Mouse (Mus musculus): ENCODE results near the gene Usp11.

DNA sequence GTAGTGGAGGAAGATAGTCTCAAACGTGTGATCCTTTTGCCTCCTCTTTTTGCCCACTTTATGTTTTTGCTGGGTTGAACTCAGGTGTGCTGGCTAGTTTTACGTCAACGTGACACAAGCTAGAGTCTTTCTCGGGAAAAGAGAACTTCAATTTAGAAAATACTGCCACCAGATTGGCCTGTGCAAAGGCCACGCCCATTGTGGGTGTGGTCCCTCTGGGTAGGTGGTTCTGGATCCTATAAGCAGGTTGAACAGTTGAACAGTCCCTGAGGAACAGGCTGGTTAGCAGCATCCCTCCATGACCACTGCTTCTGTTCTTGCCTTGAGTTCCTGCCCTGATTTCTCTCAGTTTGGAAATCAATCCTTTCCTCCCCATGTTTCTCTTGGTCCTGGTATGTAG is 25.0 kb downstream of the Usp11 start:
- TF ChIP-seq POLR2A (IDR thresholded peaks at IDR 0.05; ENCODE audit: borderline replicate concordance, control insufficient read depth, low read depth, low read length), result no peak
- no peak for TF ChIP-seq CTCF (IDR thresholded peaks at IDR 0.05; ENCODE audit: control insufficient read depth, insufficient read depth, low read length)
